Mouse (Mus musculus): ENCODE results near the gene Eva1c. TPM values are rescaled to one million over a fixed set of nuclear protein-coding genes. Genes with fewer than 3 reads are reported as not detected.

The Eva1c gene
- polyA plus RNA-seq, 1 experiment from 2014 or later, result 3.6 TPM

GRCm38 (mm10) chr16:90897651-90898050 is 71.1 kb downstream of the Eva1c start:
- no peak for DNase-seq (ENCODE audit: low spot score)
- H3K9me3 ChIP-seq (ENCODE audit: control insufficient read depth, low read length), result no peaks in the 10 kb centered on the region
- H3K4me3 ChIP-seq (ENCODE audit: low read depth, low read length), result no peak overlapping the region
- H3K9ac ChIP-seq (ENCODE audit: low read length), result no peak overlapping the region
- no peak overlapping the region for H3K27ac ChIP-seq (replicated peaks)
- no peaks in the 10 kb centered on the region for H3K4me1 ChIP-seq (replicated peaks; ENCODE audit: control insufficient read depth, insufficient read depth)
- WGBS, result 87% methylated on average over 3 of the region's 3 CpGs
- no peaks in the 10 kb centered on the region for H3K36me3 ChIP-seq (ENCODE audit: control insufficient read depth, insufficient read depth, low read length)
- H3K27me3 ChIP-seq (ENCODE audit: control insufficient read depth, insufficient read depth, low read length), result no peaks in the 10 kb centered on the region
- ATAC-seq (ENCODE audit: low FRiP score, low TSS enrichment), result no peak
- TF ChIP-seq CTCF (IDR thresholded peaks at IDR 0.05; ENCODE audit: low read depth) (no peak), EP300 (optimal IDR thresholded peaks at IDR 0.05) (no peak)
- H3K4me2 ChIP-seq (replicated peaks; ENCODE audit: low read depth), result no peak overlapping the region

GRCm38 (mm10) chr16:90899498-90899897 is 73.0 kb downstream of the Eva1c start:
- ATAC-seq (ENCODE audit: low FRiP score, low TSS enrichment) (no peak), DNase-seq (ENCODE audit: low spot score) (no peak)
- 27% methylated on average over 12 of the region's 12 CpGs for WGBS
- TF ChIP-seq EP300 (optimal IDR thresholded peaks at IDR 0.05) (no peak), CTCF (IDR thresholded peaks at IDR 0.05; ENCODE audit: low read depth) (no peak)
- Histone ChIP-seq H3K4me3 (ENCODE audit: low read depth, low read length) (no peak overlapping the region), H3K4me1 (replicated peaks; ENCODE audit: control insufficient read depth, insufficient read depth) (no peaks in the 10 kb centered on the region), H3K27me3 (ENCODE audit: control insufficient read depth, insufficient read depth, low read length) (no peaks in the 10 kb centered on the region), H3K9me3 (ENCODE audit: control insufficient read depth, low read length) (no peaks in the 10 kb centered on the region), H3K4me2 (replicated peaks; ENCODE audit: low read depth) (no peak overlapping the region), H3K36me3 (ENCODE audit: control insufficient read depth, insufficient read depth, low read length) (no peaks in the 10 kb centered on the region), H3K27ac (replicated peaks) (no peak overlapping the region), H3K9ac (ENCODE audit: low read length) (no peak overlapping the region)

GRCm38 (mm10) chr16:90901364-90901763 is 74.8 kb downstream of the Eva1c start:
- no peaks in the 10 kb centered on the region for H3K4me1 ChIP-seq (replicated peaks; ENCODE audit: control insufficient read depth, insufficient read depth)
- no peak for TF ChIP-seq CTCF (IDR thresholded peaks at IDR 0.05; ENCODE audit: low read depth)
- TF ChIP-seq EP300 (optimal IDR thresholded peaks at IDR 0.05), result no peak
- H3K4me3 ChIP-seq (ENCODE audit: low read depth, low read length), result no peak overlapping the region
- H3K9ac ChIP-seq (ENCODE audit: low read length), result no peak overlapping the region
- ATAC-seq (ENCODE audit: low FRiP score, low TSS enrichment), result no peak
- 57% methylated on average over 4 of the region's 4 CpGs for WGBS
- H3K9me3 ChIP-seq (ENCODE audit: control insufficient read depth, low read length), result no peaks in the 10 kb centered on the region
- no peak overlapping the region for H3K27ac ChIP-seq (replicated peaks)
- H3K4me2 ChIP-seq (replicated peaks; ENCODE audit: low read depth), result no peak overlapping the region
- no peak for DNase-seq (ENCODE audit: low spot score)
- H3K36me3 ChIP-seq (ENCODE audit: control insufficient read depth, insufficient read depth, low read length), result no peaks in the 10 kb centered on the region
- no peaks in the 10 kb centered on the region for H3K27me3 ChIP-seq (ENCODE audit: control insufficient read depth, insufficient read depth, low read length)

GRCm38 (mm10) chr16:90903300-90903699 is 76.8 kb downstream of the Eva1c start:
- H3K4me1 ChIP-seq (replicated peaks; ENCODE audit: control insufficient read depth, insufficient read depth), result no peaks in the 10 kb centered on the region
- ATAC-seq (ENCODE audit: low FRiP score, low TSS enrichment) (peak; percentile 12; the same call in 1 of the 2 replicates), DNase-seq (ENCODE audit: low spot score) (no peak)
- no peak overlapping the region for H3K4me2 ChIP-seq (replicated peaks; ENCODE audit: low read depth)
- H3K9me3 ChIP-seq (ENCODE audit: control insufficient read depth, low read length), result no peaks in the 10 kb centered on the region
- H3K27me3 ChIP-seq (ENCODE audit: control insufficient read depth, insufficient read depth, low read length), result no peaks in the 10 kb centered on the region
- H3K4me3 ChIP-seq (ENCODE audit: low read depth, low read length), result no peak overlapping the region
- H3K9ac ChIP-seq (ENCODE audit: low read length), result no peak overlapping the region
- no peaks in the 10 kb centered on the region for H3K36me3 ChIP-seq (ENCODE audit: control insufficient read depth, insufficient read depth, low read length)
- H3K27ac ChIP-seq (replicated peaks), result no peak overlapping the region
- WGBS, result 43% methylated on average over 5 of the region's 5 CpGs
- no peak for TF ChIP-seq CTCF (IDR thresholded peaks at IDR 0.05; ENCODE audit: low read depth)
- TF ChIP-seq EP300 (optimal IDR thresholded peaks at IDR 0.05), result no peak

GRCm38 (mm10) chr16:90907250-90907649 is 80.7 kb downstream of the Eva1c start:
- TF ChIP-seq CTCF (IDR thresholded peaks at IDR 0.05; ENCODE audit: low read depth), result no peak
- Histone ChIP-seq H3K27ac (replicated peaks) (no peak overlapping the region), H3K27me3 (ENCODE audit: control insufficient read depth, insufficient read depth, low read length) (no peaks in the 10 kb centered on the region), H3K4me3 (ENCODE audit: low read depth, low read length) (no peak overlapping the region), H3K9ac (ENCODE audit: low read length) (no peak overlapping the region), H3K4me1 (replicated peaks; ENCODE audit: control insufficient read depth, insufficient read depth) (no peaks in the 10 kb centered on the region), H3K9me3 (ENCODE audit: control insufficient read depth, low read length) (no peaks in the 10 kb centered on the region), H3K4me2 (replicated peaks; ENCODE audit: low read depth) (no peak overlapping the region), H3K36me3 (ENCODE audit: control insufficient read depth, insufficient read depth, low read length) (no peaks in the 10 kb centered on the region)
- WGBS, result 70% methylated on average over 7 of the region's 7 CpGs
- DNase-seq (ENCODE audit: low spot score) (no peak), ATAC-seq (ENCODE audit: low FRiP score, low TSS enrichment) (no peak)

GRCm38 (mm10) chr16:90910855-90911533 is 84.5 kb downstream of the Eva1c start:
- no peak for DNase-seq (ENCODE audit: low spot score)
- 77% methylated on average over 17 of the region's 17 CpGs for WGBS
- Histone ChIP-seq H3K27ac (replicated peaks) (no peak overlapping the region), H3K4me3 (ENCODE audit: low read depth, low read length) (no peak overlapping the region), H3K9ac (ENCODE audit: low read length) (no peak overlapping the region), H3K36me3 (ENCODE audit: control insufficient read depth, insufficient read depth, low read length) (no peaks in the 10 kb centered on the region), H3K4me1 (replicated peaks; ENCODE audit: control insufficient read depth, insufficient read depth) (no peaks in the 10 kb centered on the region), H3K4me2 (replicated peaks; ENCODE audit: low read depth) (no peak overlapping the region), H3K9me3 (ENCODE audit: control insufficient read depth, low read length) (no peaks in the 10 kb centered on the region), H3K27me3 (ENCODE audit: control insufficient read depth, insufficient read depth, low read length) (no peaks in the 10 kb centered on the region)
- ATAC-seq (ENCODE audit: low FRiP score, low TSS enrichment), result no peak
- TF ChIP-seq EP300 (optimal IDR thresholded peaks at IDR 0.05) (no peak), CTCF (IDR thresholded peaks at IDR 0.05; ENCODE audit: low read depth) (no peak)
